Mouse (Mus musculus): ENCODE measurements around the gene Dlat.
"Not testable (repeated sequence)": the region's sequence is repeated elsewhere in the genome, so short reads cannot be mapped to it uniquely, and the experiment has no call there.

The Dlat gene

DNA sequence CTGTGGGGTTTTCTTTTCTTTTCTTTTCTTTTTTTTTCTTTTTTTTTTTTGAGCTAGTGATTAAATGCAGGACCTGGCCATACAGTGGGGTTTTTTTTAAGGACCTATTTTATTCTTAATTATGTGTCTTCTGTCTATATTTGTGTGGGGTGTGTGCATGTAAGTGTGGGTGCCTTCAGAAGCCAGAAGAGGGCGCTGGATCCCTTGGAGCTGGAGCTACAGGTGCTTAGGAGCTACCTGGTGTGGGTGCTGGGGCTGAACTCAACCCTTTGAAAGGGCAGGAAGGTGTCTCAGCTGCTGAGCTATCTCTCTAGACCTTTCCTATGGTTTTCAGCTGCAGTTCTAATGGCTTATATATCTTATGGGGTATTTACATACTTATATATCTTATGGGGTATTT, 15.2 kb upstream of the Dlat start:
- CTCF ChIA-PET = interaction anchor here (0.5 to 1.2 kb wide), 14 partner anchors 17 to 478 kb away, joined by 3 to 8 read pairs (median 3); partner anchors contain the start of genes Dixdc1 (in 2 of the 4), Fdxacb1 (in 1 of the 4), Hspb2 (in 1 of the 4) and Pts (in 1 of the 4)
- POLR2A ChIA-PET = interaction anchor here in 3 of 4 experiments (0.6 to 1.6 kb wide), 6 partner anchors 9 to 1676 kb away, joined by 3 to 6 read pairs (median 3); partner anchors contain the start of genes Dixdc1 (in 1 of the 3), Dlat (in 1 of the 3), Sdhd (in 1 of the 3) and Timm8b (in 1 of the 3)

- ChIA-PET CTCF (interaction anchor here in 3 of 4 experiments (0.6 to 1.6 kb wide), 5 partner anchors 12 to 1377 kb away, joined by 3 to 4 read pairs (median 4); partner anchors contain the start of genes Dlat (in 1 of the 3) and Fdxacb1 (in 1 of the 3)), POLR2A (interaction anchor here in 2 of 4 experiments (0.6 to 1.3 kb wide), 6 partner anchors 14 to 260 kb away, joined by 3 to 5 read pairs (median 3); no protein-coding TSS in a partner anchor)
Measured at GRCm38 (mm10) chr9:50670690-50671089, 11.1 kb upstream of the Dlat start.

DNA sequence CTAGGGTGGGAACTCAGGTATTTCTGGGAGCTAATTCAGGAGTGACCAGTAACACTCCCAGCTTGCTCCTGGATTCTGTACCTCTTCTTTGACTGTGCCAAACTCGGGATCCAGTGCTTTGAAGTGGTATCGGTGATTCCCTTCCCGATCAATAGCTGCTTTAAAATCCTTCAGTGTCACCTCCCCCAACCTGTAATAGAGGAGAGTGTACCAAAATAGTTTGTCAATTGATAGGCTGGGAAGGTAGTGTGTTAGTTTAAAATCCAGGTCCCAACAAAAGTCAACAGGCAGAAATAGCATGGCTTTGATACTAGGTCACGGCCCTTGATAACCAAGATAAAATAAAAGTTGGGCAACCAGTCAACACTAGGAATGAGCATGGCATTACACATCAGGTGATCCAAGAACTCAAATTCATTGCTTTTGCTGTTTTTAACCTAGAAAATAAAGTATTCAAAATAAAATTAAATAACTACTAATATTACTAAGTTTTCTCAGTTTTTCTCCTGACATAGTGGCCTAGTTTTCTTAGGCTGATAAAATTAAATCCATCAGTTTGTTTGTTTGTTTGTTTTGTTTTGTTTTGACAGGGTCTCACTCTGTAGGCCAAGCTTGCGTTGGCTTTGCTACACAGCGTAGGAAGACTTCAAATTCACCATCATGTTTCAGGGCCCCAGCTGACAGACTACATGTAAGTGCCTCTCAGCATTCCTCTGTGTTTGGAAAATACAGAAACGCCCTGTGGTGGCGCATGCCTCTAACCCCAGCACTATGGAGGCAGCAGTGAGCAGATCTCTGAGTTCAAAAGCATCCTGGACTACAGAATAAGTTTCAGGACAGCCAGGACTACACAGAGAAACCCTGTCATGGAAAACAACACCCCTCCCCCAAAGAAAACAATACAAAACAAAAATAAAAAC, 8.3 kb upstream of the Dlat start:
- ChIA-PET CTCF (interaction anchor here in 1 of 4 experiments (0.7 kb wide), 1 partner anchor 71 kb away, joined by 3 read pairs; the partner anchor contains the start of gene Dixdc1), POLR2A (interaction anchor here in 2 of 4 experiments (0.9 to 1.8 kb wide), 4 partner anchors 8 to 35 kb away, joined by 3 to 4 read pairs (median 4); partner anchors contain the start of gene Dlat (in 1 of the 2))

- ChIA-PET POLR2A (interaction anchor here in 1 of 4 experiments (1.0 kb wide), 1 partner anchor 19 kb away, joined by 3 read pairs; no protein-coding TSS in a partner anchor), CTCF (no interaction called here)
Measured at GRCm38 (mm10) chr9:50666442-50666841, 6.9 kb upstream of the Dlat start.

GRCm38 (mm10) chr9:50664826-50665225, 5.2 kb upstream of the Dlat start:
- CTCF ChIA-PET = interaction anchor here in 1 of 4 experiments (0.6 kb wide), 1 partner anchor 72 kb away, joined by 7 read pairs; no protein-coding TSS in a partner anchor
- POLR2A ChIA-PET = interaction anchor here in 1 of 4 experiments (0.6 to 1.1 kb wide), 2 partner anchors 10 to 30 kb away, joined by 3 to 10 read pairs; no protein-coding TSS in a partner anchor

- ChIA-PET CTCF (interaction anchor here in 3 of 4 experiments (0.6 to 0.7 kb wide), 5 partner anchors 12 to 489 kb away, joined by 3 to 6 read pairs (median 3); partner anchors contain the start of genes Sdhd (in 1 of the 3) and Timm8b (in 1 of the 3)), POLR2A (interaction anchor here in 3 of 4 experiments (0.6 to 4.2 kb wide), 8 partner anchors 15 to 107 kb away, joined by 3 to 20 read pairs (median 4); partner anchors contain the start of genes Fdxacb1 (in 2 of the 3), Sdhd (in 2 of the 3), Timm8b (in 2 of the 3) and Dixdc1 (in 1 of the 3))
Measured at GRCm38 (mm10) chr9:50660431-50660830, 851 bp upstream of the Dlat start.

GRCm38 (mm10) chr9:50658941-50659388, 615 bp downstream of the Dlat start:
- POLR2A ChIA-PET = interaction anchor here in 3 of 4 experiments (0.7 to 4.2 kb wide), 17 partner anchors 9 to 207 kb away, joined by 3 to 20 read pairs (median 4); partner anchors contain the start of genes Sdhd (in 3 of the 3), Timm8b (in 3 of the 3), Nkapd1 (in 2 of the 3) and Pih1d2 (in 2 of the 3)
- CTCF ChIA-PET = interaction anchor here in 2 of 4 experiments (0.6 to 1.3 kb wide), 5 partner anchors 8 to 131 kb away, joined by 3 to 6 read pairs (median 4); partner anchors contain the start of genes Fdxacb1 (in 1 of the 2) and Pts (in 1 of the 2)

DNA sequence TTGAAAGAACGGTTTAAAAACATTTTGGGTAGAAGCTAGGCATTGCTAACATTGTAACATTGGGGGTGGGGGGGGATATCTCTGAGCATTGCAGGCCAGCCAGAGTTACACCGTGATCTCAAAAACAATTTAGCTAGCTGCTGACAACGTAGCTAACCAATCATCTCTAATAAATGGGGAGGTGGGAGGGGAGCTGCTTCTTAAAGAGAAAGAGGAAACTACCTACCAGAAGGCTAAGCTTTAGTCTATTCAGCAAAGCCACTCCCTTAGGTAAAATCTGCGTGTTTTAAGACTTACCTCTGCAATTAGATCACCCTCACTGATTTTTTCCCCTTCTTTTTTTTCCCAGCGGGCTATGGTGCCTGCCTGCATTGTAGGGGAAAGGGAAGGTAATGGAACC, 1.2 kb downstream of the Dlat start:
- CTCF ChIA-PET = interaction anchor here in 2 of 4 experiments (0.6 to 1.3 kb wide), 5 partner anchors 7 to 130 kb away, joined by 3 to 6 read pairs (median 4); partner anchors contain the start of genes Fdxacb1 (in 1 of the 2) and Pts (in 1 of the 2)
- POLR2A ChIA-PET = interaction anchor here in 3 of 4 experiments (0.6 to 4.2 kb wide), 16 partner anchors 8 to 207 kb away, joined by 3 to 20 read pairs (median 4); partner anchors contain the start of genes Nkapd1 (in 2 of the 3), Pih1d2 (in 2 of the 3), Sdhd (in 2 of the 3) and Timm8b (in 2 of the 3)

- POLR2A ChIA-PET = interaction anchor here in 3 of 4 experiments (0.6 to 4.7 kb wide), 5 partner anchors 8 to 46 kb away, joined by 3 to 19 read pairs (median 3); partner anchors contain the start of genes Dlat (in 2 of the 3), Nkapd1 (in 1 of the 3) and Pih1d2 (in 1 of the 3)
Measured at GRCm38 (mm10) chr9:50650503-50650902, 9.1 kb downstream of the Dlat start.

GRCm38 (mm10) chr9:50646826-50647370, 12.7 kb downstream of the Dlat start:
- ChIA-PET POLR2A (interaction anchor here (0.6 to 4.7 kb wide), 15 partner anchors 12 to 210 kb away, joined by 3 to 19 read pairs (median 3); partner anchors contain the start of genes Sdhd (in 3 of the 4), Timm8b (in 3 of the 4), Dlat (in 2 of the 4) and 2310030G06Rik (in 1 of the 4)), CTCF (interaction anchor here in 2 of 4 experiments (0.5 to 1.3 kb wide), 5 partner anchors 30 to 1428 kb away, joined by 3 to 4 read pairs (median 3); partner anchors contain the start of genes Nkapd1 (in 1 of the 2), Pih1d2 (in 1 of the 2) and Pts (in 1 of the 2))

More at GRCm38 (mm10) chr9:50650503-50650902, 9.1 kb downstream of the Dlat start:
- CTCF ChIA-PET = interaction anchor here in 2 of 4 experiments (0.7 to 0.8 kb wide), 2 partner anchors 54 to 117 kb away, joined by 3 to 4 read pairs; partner anchors contain the start of gene Fdxacb1 (in 1 of the 2)

DNA sequence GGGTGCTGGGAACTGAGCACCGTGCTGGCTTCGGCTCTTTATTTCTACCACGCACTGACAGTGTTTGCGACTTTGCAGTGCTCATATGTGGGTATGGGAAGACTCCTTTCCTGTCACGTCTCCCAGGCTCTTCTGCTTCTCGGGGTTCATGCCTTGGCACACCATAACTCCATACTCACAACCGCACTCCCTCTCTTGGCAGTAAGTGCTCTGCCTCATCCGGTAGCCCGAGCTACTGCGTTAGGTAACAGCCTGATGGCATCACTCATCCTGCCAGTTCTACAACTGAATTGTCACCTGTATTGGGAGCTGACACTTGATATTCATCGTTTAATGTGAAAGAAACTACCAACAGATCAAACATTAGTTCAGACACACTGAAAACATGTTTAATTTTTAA, 25.3 kb downstream of the Dlat start:
- CTCF ChIA-PET = interaction anchor here in 1 of 4 experiments (1.4 kb wide), 1 partner anchor 182 kb away, joined by 3 read pairs; no protein-coding TSS in a partner anchor
- POLR2A ChIA-PET = interaction anchor here in 1 of 4 experiments (0.9 to 1.3 kb wide), 3 partner anchors 25 to 31 kb away, joined by 3 to 4 read pairs (median 3); no protein-coding TSS in a partner anchor

- CTCF ChIA-PET = interaction anchor here in 3 of 4 experiments (0.6 to 1.4 kb wide), 4 partner anchors 65 to 181 kb away, joined by 3 to 5 read pairs (median 4); partner anchors contain the start of gene Pts (in 2 of the 3)
- POLR2A ChIA-PET = interaction anchor here in 1 of 4 experiments (1.0 to 1.3 kb wide), 4 partner anchors 16 to 29 kb away, joined by 3 to 5 read pairs (median 3); partner anchors contain the start of genes Nkapd1, Pih1d2, Sdhd and Timm8b
Measured at GRCm38 (mm10) chr9:50633059-50633458, 26.5 kb downstream of the Dlat start.

DNA sequence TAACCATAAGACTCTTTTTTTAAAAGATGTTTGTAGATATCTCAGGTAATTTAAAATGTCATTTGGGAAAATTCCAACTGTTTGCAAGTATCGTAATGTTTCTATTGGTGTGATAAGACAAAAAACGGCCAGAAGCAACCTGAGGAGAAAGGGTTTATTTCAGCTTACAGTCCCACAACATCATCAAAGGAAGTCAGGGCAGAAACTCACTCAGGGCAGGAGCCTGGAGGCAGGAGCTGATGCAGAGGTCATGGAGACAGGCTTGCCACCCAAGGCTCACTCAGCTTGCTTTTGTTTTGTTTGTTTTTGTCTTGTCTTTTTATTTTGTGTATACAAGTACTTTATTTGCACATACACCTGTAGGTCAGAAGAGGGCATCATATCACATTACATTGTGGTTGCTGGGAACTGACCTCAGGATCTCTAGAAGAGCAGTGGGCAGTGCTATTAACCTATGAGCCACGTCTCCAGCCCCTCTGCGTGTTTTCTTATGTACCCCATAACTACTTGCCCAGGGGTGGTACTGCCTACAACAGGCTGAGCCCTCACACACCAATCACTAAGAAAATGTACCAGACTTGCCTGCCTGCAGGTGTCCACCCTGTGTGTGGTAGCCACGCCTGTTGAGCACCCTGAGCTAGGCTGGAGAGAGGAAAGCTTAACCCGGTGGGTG, 27.4 kb downstream of the Dlat start:
- CTCF ChIA-PET = interaction anchor here in 2 of 4 experiments (0.7 to 1.2 kb wide), 3 partner anchors 13 to 104 kb away, joined by 3 to 4 read pairs (median 4); partner anchors contain the start of gene Pts (in 2 of the 2)
- POLR2A ChIA-PET = interaction anchor here in 2 of 4 experiments (0.7 to 1.2 kb wide), 4 partner anchors 15 to 19 kb away, joined by 3 to 5 read pairs (median 4); partner anchors contain the start of genes Nkapd1 (in 2 of the 2) and Pih1d2 (in 2 of the 2)

GRCm38 (mm10) chr9:50630903-50631302, 28.7 kb downstream of the Dlat start:
- CTCF ChIA-PET = not testable (repeated sequence)

GRCm38 (mm10) chr9:50617794-50618330, 41.7 kb downstream of the Dlat start:
- ChIA-PET POLR2A (interaction anchor here in 3 of 4 experiments (0.6 to 2.8 kb wide), 20 partner anchors 10 to 1132 kb away, joined by 3 to 26 read pairs (median 4); partner anchors contain the start of genes Sdhd (in 3 of the 3), Timm8b (in 3 of the 3), Dlat (in 1 of the 3) and Ttc12 (in 1 of the 3)), CTCF (no interaction called here)

More at GRCm38 (mm10) chr9:50630903-50631302, 28.7 kb downstream of the Dlat start:
- POLR2A ChIA-PET = not testable (repeated sequence)
